Mouse (Mus musculus): ENCODE measurements around the gene Optn.

Optn gene

DNA sequence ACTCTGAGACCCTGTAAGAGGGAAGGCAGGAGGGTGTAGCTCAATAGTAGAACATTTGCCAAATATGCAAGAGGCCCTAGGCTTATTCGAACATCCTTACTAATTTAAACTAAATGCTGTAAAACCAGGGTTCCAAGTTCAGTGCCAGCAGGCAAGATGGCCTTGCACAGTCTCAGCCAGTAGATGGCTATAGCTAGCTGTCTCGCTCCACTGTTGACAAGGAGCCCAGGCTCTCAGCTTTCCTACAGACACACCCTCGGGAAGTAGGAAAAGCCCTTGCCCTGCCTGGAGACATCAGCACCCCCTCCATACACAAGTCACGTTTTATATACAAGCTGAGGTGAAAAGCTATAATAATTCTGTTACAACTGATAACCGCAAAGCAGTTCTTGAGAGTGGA is 31.2 kb downstream of the Optn start:
- intact Hi-C loops (cut with DNase I) = no loop called here

DNA sequence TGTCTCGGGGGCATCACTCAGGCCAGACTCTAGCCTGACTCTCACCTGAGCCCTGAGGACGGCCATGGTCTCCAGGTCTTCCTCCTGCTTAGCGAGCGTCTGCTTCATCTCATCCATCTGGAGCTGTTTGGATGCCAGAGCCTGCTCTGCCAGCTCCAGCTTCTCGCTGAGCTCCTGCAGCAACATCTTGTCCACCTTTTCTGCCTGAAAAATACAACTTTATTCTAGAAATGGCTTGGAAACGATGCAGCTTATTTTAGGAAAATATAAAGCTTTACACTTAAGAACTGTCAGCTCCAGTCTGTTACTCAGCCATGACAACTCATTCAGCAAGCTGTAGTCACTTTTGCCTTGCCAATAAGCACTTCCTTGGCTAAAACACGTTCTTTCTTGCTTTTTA is 32.6 kb downstream of the Optn start:
- intact Hi-C loops (cut with DNase I) = no loop called here

DNA sequence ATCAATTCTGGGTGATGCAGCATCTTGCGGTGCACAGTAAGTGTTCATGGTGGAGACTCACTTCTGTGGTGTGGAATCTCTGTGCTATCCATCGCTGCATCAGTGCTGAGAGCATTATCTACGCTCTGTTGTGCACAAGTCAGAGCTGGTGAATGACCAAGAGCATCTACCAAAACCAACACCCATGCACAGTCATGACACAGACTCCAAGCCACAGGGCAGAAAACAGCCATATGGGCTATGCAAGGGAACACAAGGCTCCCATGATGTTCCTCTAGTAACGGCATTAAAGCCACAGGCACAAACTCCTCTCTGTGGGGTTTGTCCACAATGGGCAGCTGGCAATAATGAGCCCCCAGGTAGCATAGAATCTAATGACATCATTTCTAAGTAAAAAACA is 34.0 kb downstream of the Optn start:
- intact Hi-C loops (cut with DNase I) = no loop called here

DNA sequence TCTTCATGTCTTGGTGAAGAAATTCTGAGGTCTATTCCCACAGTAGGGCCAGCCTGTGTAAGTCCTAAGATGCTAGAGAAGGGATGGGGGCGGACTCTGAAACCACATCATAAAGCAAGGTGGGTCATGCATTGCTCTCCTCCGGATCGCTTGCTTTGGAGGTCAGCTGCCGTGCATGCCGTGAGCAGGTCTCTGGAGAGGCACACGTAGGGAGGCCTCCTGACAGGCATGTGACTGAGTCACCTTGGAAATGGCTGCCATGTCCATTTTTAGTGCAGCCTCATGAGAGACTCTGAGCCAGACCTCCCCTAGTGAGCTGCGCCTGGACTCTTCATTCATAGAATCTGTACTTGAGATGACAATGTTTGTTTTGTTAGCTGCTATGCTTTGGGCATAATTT is 35.8 kb downstream of the Optn start:
- intact Hi-C loops (cut with DNase I) = no loop called here

DNA sequence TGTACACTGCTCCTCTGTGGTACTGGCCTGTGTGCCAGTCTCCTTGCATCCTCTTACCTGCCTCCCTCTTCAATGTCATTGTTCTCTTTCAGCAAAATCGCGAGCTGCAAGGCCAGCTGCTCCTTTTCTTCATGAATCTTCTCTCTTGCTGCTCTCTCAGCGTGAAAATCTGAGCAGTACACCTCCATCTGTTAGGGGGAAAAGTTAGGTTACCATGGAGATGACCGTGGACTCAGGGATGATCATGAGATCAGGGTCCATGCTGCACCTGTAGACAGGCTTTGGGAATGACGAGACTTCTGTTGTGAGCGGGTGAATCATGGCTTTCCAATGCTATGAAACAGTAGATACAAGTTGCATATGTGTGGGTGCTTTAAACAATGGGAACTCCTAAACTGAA is 36.8 kb downstream of the Optn start:
- intact Hi-C loops (cut with DNase I) = no loop called here

DNA sequence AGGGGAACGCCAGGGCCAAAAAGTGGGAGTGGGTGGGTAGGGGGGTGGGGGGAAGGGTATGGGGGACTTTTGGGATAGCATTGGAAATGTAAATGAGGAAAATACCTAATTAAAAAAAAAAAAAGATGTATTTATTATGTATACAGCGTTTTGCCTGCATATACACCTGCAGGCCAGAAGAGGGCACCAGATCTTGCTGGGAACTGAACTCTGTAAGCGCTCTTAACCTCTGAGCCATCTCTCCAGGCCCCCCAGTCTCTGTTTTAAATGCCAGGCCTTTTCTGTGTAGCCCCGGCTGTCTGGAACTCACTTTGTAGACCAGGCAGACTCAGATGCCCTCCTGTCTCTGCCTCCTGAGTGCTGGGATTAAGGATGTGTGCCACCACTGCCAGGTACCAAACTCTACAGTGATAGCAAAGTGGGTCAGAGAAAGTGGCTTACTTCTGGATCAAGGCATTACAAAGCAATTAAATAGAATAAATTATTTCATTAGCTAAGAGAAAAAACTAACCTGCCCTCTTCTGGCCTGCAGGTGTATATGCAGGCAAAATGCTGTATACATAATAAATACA is 38.6 kb downstream of the Optn start:
- intact Hi-C loops (cut with DNase I) = no loop called here

DNA sequence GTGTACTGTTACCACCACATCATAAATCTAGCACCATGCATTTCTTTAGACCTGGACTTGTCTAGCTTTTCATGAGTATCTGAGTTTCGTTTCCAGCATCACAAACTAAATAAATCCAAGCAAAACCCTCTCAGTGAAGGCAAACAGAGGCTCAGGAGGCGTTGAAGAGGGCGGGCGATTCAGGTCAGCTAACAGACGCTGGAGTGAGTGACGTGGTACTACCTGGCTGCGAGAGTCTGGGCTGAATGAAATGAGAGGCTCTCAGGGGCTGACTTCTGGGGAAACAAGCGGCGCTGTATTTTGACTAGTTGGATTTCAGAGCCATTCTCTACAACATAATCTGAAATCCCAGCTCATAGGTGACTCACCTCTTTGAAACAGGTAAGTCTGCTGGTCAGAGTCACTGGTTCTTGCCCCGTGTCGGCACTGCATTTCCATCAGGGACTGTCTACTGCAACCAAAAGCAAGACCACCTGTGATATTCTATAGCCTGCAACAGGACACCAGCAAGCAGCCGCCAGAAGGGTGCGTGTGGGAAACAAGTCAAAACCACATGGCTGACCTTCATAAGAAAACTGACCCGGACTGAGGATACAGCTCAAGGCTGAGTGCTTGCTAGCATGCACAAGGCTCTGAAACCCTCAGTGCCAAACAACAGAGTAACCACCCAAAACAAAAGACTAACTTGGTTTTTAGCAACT is 40.0 kb downstream of the Optn start:
- intact Hi-C loops (cut with DNase I) = no loop called here

DNA sequence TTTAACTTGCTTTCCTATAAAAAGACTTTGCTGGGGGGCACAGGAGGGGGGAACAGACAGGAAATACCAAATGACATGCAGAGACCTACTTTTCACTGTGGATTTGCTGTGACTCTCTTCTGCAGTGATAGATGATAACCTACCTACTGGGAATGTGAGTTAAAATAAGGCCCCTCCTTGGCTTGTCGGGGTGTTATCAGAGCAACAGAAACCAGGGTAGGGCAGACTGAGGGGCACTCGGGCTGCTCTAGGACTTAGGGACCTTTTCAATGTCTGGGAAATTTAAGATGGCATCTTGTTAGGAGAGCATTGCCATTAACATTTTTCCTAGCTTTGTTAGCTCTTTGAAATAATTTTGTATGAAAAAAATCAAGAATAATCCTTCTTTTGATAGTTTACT is 40.6 kb downstream of the Optn start:
- intact Hi-C loops (cut with DNase I) = no loop called here

DNA sequence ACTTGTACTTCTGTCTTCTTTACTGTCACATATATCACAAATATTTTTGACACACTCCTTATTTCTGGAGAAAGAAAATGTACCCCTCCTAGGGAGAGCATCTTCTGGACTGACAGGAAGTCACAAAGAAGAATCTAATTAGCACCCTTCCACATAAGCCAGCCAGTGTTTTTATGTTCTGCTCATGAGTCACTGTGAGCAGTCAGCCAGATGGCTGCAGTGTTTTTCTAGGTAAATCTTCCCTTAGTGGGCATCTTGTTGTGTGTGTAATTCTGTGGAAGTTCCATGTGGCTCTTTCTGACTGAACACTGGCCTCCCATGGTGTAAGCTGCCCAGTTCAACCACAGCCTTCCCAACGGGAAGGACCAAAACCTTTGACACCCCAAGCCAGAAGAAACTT is 44.1 kb downstream of the Optn start:
- intact Hi-C loops (cut with DNase I) = no loop called here

DNA sequence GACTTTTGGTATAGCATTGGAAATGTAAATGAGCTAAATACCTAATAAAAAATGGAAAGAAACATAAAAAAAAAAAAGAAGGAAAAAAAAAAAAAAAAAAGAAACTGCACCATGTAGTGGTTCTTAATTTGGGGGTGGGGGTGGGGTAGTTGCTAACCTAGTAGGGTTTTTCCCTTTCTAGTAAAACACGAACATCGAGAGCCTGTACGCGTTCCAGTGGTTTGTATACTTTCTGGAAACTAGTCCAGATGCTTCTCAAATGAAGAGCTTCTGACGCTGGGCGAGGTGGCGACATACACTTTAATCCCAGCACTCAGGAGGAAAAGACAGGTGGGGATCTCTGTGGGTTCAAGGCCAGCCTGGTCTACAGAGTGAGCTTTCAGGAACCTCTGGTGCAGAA is 46.9 kb downstream of the Optn start:
- intact Hi-C loops (cut with DNase I) = no loop called here

DNA sequence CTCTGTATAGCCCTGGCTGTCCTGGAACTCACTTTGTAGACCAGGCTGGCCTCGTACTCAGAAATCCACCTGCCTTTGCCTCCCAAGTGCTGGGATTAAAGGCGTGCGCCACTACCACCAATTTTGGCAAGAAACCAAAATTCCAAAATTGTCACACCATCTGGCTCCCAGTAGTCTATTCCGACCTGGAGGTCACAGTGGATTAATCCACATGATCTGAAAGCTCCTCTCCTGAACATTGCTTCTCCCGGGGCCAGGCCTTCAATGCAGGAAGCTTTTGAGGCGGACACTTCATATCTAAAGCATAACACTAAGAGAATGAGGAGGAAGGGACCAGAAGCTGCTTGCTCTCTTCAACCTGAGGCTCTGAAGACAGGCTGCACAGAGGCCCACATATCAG is 48.3 kb downstream of the Optn start:
- intact Hi-C loops (cut with DNase I) = no loop called here

DNA sequence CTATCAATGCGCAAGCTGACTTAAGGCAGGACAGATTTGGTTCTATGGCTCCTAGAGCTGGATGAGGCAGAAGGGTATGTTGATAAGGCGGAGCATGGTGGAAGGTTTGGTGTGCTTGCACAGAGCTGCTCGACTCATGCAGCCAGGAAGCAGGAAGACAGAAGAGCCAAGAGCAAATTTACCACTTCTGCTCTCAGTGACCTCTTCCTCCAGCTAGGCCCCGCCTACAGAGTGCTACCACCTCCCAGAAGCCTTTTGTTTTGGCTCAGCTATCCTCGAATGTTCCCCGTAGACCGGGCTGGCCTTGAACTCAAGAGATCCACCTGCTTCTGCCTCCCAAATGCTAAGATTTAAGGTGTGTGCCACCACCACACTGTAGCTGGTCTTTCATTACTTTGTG is 49.2 kb downstream of the Optn start:
- intact Hi-C loops (cut with DNase I) = no loop called here

DNA sequence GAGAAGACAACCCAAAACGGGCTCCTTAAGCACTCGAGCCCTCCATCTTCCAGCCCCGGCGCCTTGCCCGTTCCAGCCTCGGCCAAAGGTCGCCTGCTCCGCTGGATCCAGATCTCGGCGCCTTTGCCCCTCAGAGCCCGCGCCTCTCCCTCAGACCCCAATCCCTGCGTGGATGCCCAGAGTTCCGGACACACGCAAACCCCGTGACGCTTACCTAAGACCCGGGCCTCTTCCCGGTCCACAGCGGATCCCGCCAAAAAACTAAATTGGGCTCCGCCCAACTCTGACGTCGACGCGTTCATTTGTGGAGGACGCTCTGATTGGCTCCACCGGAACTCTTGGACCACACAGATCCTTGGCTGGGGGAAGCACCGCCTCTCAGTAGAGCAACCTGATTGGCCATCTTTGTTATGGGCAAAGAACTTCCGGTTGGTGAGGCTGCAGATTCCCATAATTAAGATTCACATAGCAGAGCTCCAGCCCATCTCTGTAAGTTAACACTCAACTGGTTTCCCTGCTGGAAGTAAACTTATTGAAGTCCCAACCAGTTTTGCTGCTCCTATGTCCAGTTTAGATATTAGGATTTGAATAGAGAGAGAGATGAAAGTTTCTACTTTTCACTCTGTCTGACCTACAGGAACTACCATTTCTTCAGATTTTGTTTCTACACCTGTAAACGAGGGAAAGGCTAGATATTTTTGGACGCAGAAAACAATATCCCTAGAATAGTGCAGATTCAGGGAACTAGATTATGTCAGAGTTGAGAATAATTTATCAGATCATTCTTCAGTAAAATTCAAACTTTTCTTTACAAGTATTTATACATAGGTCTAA is 51.1 kb downstream of the Optn start, which contains the start of gene Mcm10:
Mcm10 (minus strand) TSS at position 301 of the 834 bp plus-strand sequence.
- intact Hi-C loops (cut with DNase I) = no loop called here

DNA sequence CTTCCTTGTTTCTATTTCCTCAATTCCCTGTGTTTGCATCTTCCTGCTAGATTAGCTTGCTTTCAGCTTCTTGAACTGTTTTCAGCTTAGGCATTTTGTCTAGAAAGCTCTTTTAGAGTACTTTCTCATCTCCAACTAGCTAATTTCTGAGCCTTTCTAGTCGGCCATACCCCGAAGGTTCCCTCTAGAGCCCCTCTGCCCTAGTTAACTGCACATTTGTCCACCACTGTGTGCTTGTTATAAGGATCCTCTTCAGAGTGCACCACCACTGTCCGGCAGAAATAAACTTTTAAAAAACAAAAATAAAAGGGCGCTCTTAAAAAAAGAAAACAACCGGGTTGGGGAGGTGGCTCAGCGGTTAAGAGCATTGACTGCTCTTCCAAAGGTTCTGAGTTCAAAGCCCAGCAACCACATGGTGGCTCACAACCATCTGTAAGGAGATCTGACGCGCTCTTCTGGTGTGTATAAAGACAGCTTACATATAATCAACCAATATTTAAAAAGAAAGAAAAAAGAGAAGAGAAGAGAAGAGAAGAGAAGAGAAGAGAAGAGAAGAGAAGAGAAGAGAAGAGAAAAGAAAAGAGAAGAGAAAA is 51.9 kb downstream of the Optn start:
- intact Hi-C loops (cut with DNase I) = no loop called here

DNA sequence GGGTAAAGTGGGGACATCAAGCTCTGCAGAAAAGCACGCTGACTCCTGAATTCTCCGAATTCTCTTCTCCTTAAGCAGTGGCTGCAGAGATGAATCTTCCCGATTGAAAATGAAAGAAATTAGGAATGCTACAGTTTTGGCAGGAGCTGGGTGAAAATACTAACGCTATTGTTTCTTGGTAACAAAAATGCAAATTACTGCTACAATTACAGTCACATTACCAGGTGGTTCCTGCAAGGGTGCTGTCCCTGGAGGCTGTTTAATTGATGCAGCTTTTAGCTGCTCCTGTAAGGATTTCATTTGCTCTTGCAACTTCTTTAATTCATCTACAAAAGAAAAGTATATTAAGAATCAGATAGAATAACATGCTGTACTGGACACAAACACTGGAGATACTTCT is 56.7 kb downstream of the Optn start:
- intact Hi-C loops (cut with DNase I) = no loop called here

DNA sequence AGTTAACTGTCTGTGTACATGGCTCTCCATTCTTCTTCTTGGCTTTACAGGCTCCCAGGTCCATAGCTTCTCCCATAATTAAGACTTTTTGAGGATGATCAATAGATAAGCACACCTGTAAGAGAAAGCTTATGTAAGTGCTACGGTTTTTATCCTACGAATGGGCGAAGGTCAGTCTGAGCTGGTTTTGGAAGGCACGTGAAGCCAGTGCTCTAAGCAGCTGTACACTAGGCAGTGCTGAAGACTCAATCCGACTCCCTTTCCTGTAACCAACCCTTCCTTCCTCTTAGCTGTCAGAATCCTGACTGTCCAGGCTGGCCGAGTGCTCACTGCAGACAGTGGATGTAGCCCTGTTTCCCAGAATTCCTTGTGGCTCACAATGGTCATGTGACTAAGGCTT is 62.6 kb downstream of the Optn start:
- intact Hi-C loops (cut with DNase I) = no loop called here

DNA sequence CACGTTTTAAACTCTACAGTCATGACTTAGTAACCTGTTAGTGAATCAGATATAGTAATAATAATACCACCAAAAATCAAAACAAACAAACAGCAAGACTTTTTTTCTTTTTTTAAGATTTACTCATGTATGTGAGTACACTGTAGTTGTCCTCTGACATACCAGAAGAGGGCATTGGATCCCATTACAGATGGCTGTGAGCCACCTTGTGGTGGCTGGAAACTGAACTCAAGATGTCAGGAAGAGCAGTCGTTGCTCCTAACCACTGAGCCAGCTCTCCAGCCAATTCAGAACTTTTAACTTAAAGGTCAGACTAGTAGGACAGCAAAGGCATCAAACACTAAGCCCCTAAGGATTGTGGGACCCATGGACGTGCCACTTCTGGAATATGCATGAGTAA is 64.9 kb downstream of the Optn start:
- intact Hi-C loops (cut with DNase I) = no loop called here

DNA sequence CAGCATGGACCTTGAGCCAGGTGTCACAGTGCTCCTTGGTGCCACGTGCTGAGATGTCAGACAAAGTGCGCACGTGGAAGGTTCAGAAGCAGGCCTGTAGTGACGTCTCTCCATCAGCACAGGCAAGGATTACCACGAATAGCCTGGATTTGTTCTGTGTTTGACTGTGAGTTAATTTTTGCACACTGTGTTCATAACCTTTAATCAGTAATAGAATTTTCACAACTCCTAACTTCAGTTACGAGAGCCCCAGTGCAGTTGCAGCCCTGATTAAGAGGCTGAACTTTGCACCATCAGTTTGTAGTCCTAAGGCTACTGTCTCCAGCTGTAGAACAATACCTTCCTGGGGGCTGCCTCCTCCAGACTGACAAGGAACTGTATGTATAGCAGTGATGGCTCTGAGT is 67.4 kb downstream of the Optn start:
- intact Hi-C loops (cut with DNase I) = no loop called here

DNA sequence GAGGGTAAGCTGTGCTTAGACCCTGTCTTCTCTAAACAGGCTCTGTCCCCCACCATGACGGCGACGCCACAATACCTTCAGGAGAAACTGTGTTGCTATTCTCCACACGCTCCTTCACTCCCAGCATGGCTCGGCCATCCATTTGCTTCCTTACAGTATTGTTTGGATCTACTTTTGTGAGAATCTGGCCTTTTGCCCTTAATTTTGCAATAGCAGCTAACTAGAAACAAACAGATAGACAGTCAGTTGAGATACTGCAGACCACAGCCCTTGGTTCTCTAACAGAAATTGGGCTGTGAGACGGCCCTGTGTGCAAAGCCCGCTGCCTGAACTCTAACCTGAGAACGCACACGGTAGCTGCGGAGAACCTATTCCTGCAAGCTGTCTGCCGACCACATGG is 68.2 kb downstream of the Optn start:
- intact Hi-C loops (cut with DNase I) = no loop called here

DNA sequence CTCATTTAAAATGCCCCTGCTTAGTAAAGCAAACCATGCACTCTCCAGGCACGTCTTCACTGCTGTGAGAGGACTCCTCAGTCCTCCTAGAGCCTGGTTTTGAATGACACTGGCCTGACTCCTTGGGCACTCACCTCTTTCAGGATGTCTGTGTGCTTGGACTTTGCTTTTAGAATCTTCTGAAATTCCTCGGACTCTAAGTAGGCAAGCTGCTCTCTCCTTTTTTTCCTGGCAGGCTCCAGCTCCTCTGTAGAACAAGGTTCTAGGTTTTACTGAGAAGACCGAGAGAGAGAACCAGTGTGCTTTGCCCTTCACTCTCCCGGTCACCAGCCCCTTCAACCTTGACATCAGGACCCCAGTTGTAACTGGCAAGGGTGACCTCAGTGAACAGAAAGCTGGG is 69.4 kb downstream of the Optn start:
- intact Hi-C loops (cut with DNase I) = no loop called here

DNA sequence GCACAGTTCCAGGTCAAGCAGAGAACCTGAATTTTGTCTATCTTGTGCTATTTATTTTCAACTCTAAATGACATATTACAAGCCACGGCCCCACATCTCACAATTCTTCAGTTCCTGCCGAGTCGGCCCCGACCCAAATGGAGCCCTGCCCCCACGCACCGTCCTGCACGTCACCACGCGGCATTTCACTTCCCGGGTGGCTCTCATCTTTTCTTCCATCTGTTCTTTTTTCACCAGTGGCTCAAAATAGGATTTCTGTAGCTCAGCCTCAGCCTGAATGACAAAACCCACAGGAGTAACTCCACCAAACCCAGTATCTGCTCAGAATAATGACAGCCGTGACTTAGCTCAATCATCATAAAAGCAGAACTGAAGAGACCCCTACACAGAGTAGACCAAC is 70.3 kb downstream of the Optn start:
- intact Hi-C loops (cut with DNase I) = no loop called here

DNA sequence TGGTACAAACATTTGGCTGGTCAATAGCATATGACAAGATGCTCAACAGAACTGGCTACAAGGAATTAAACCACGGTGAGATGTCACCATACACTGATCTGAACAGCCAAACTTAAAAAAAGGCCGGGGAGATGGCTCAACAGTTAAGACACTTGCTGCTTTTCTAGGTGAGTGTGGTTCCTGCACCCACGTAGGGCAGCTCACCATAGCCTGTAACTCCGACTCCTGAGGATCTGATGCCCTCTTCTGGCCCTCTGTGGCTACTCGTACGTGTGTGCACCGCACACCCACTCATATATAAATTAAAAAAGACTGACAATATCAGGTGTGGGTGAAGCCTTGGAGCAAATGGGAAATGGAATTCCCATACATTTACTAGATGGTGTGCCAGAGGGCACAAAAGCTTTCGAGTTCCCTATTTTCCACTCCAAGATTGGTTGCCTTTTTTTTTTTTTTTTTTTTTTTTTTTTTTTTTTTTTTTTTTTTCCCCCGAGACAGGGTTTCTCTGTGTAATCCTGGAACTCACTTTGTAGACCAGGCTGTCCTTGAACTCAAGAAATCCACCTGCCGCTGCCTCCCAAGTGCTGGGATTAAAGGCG is 74.9 kb downstream of the Optn start:
- intact Hi-C loops (cut with DNase I) = loop anchor here (5.0 kb wide), 1 partner anchor 72 kb away; the partner anchor contains the start of gene Phyh
